Mouse (Mus musculus): ENCODE measurements around the gene Gm19402.

Gene Gm19402

GRCm38 (mm10) chr10:77666342-77666741 lies 24.2 kb downstream of the Gm19402 start:
- no peak for DNase-seq (ENCODE audit: low read depth, low spot score)

GRCm38 (mm10) chr10:77663949-77664665 lies 26.4 kb downstream of the Gm19402 start:
- no peak for DNase-seq (ENCODE audit: low read depth, low spot score)

- no peak for DNase-seq (ENCODE audit: low read depth, low spot score)
Measured at GRCm38 (mm10) chr10:77658286-77658994, 32.1 kb downstream of the Gm19402 start.

- DNase-seq (ENCODE audit: low read depth, low spot score): no peak
Measured at GRCm38 (mm10) chr10:77652046-77652445, 38.5 kb downstream of the Gm19402 start.

- DNase-seq (ENCODE audit: low read depth, low spot score): no peak
Measured at GRCm38 (mm10) chr10:77647901-77648300, 42.7 kb downstream of the Gm19402 start.

GRCm38 (mm10) chr10:77647461-77647860 lies 43.1 kb downstream of the Gm19402 start:
- no peak for DNase-seq (ENCODE audit: low read depth, low spot score)

GRCm38 (mm10) chr10:77645571-77645970 lies 45.0 kb downstream of the Gm19402 start:
- no peak for DNase-seq (ENCODE audit: low read depth, low spot score)

GRCm38 (mm10) chr10:77643160-77643559 lies 47.4 kb downstream of the Gm19402 start:
- DNase-seq (ENCODE audit: low read depth, low spot score): no peak
